Mouse (Mus musculus): ENCODE measurements around the gene Prox2. TPM values are rescaled to one million over a fixed set of nuclear protein-coding genes. Genes with fewer than 3 reads are reported as not detected.

The Prox2 gene
- 6.3 and 6.4 TPM in 2 replicates for polyA plus RNA-seq (2015; fragmentation: Nextera tagmentation; extraction: Ambion mirVana)

DNA sequence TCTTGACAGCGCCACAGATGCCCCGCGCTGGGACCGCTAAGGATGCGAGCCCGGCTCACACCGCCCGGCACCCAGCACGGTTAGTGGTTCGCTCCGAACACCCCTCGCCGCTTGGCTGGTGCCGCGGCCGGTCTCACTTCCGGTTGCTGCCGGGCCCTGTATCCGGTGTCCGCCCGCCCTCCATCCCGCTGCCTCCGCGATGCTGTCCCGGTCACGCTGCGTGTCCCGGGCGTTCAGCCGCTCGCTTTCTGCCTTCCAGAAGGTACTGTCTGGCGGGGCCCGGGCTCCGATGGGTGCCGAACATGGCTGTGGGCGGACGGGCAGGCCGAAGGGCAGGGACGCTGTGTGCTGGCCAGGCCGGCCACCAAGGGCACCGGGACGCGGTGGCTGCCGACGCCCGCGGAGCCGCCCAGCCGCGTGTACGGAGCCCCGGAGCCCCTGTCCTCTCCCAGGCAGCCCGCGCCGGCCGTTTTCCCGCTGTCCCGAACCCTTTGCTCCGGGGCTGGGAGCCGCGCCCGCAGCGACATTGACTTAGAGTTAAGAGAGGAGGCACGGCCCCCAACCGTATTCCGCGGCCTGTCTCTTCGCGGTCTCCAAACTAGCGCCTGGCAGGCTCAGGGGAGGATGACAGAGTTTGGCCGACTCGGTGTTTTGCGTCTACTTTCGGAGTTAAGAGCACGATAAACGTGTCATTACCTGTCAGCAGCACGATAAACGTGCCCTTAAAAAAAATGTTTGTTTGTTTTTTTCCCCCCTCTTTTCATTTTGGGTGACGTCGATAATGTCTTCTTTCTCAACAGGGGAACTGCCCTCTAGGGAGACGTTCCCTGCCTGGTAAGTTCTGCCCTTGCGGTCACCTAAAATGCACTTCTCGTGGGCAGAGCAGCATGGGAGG, at the start of gene Prox2, which contains the start of gene Dlst:
Gene Prox2, minus strand, starts transcription at position 62 of the 895 bp plus-strand sequence.
Gene Dlst, plus strand, starts transcription at position 136 of the 895 bp plus-strand sequence.
- ATAC-seq (ENCODE audit: low read depth) = peak; percentile 97

GRCm38 (mm10) chr12:85159592-85159991, 49.0 kb upstream of the Prox2 start:
- H3K9me3 ChIP-seq (ENCODE audit: control insufficient read depth, low read length) = no peaks in the 10 kb centered on the region
- no peak overlapping the region for H3K4me2 ChIP-seq (ENCODE audit: low read depth, low read length)
- no peak overlapping the region for H3K4me3 ChIP-seq (ENCODE audit: low read length)
- WGBS = 61% methylated on average over 5 of the region's 5 CpGs
- no peak for ATAC-seq (ENCODE audit: low read depth)
- H3K36me3 ChIP-seq (ENCODE audit: control insufficient read depth, insufficient read depth, low read length) = no peaks in the 10 kb centered on the region
- H3K9ac ChIP-seq (ENCODE audit: low read length) = no peak overlapping the region
- H3K4me1 ChIP-seq (replicated peaks; ENCODE audit: control insufficient read depth, insufficient read depth, low read length) = 0 out of 2 replicates have a peak, but pooled peaks cover 2% of the 10 kb centered on the region
- H3K27ac ChIP-seq (ENCODE audit: low read length) = no peak overlapping the region
- no peaks in the 10 kb centered on the region for H3K27me3 ChIP-seq (ENCODE audit: control insufficient read depth, insufficient read depth, low read depth, low read length)

More for the DNA sequence above, at the start of gene Prox2, which contains the start of gene Dlst:
- Histone ChIP-seq H3K27me3 (ENCODE audit: control insufficient read depth, insufficient read depth, low read depth, low read length) (no peaks in the 10 kb centered on the region), H3K4me2 (ENCODE audit: low read depth, low read length) (peak within 1 kb of the TSS; percentile 80), H3K4me1 (replicated peaks; ENCODE audit: control insufficient read depth, insufficient read depth, low read length) (peaks cover 36% of the 10 kb centered on the region), H3K36me3 (ENCODE audit: control insufficient read depth, insufficient read depth, low read length) (no peaks in the 10 kb centered on the region), H3K9me3 (ENCODE audit: control insufficient read depth, low read length) (no peaks in the 10 kb centered on the region), H3K4me3 (ENCODE audit: low read length) (peak within 1 kb of the TSS; percentile 93), H3K9ac (ENCODE audit: low read length) (peak within 1 kb of the TSS; percentile 97), H3K27ac (ENCODE audit: low read length) (peak within 1 kb of the TSS; percentile 91)
- under 1% methylated on average over 80 of the region's 83 CpGs for WGBS

GRCm38 (mm10) chr12:85158801-85159200, 48.2 kb upstream of the Prox2 start:
- H3K27ac ChIP-seq (ENCODE audit: low read length) = no peak overlapping the region
- 0 out of 2 replicates have a peak, but pooled peaks cover 2% of the 10 kb centered on the region for H3K4me1 ChIP-seq (replicated peaks; ENCODE audit: control insufficient read depth, insufficient read depth, low read length)
- ATAC-seq (ENCODE audit: low read depth) = no peak
- H3K4me3 ChIP-seq (ENCODE audit: low read length) = no peak overlapping the region
- H3K9me3 ChIP-seq (ENCODE audit: control insufficient read depth, low read length) = no peaks in the 10 kb centered on the region
- WGBS = 77% methylated on average over 8 of the region's 8 CpGs
- no peaks in the 10 kb centered on the region for H3K27me3 ChIP-seq (ENCODE audit: control insufficient read depth, insufficient read depth, low read depth, low read length)
- no peak overlapping the region for H3K4me2 ChIP-seq (ENCODE audit: low read depth, low read length)
- no peak overlapping the region for H3K9ac ChIP-seq (ENCODE audit: low read length)
- H3K36me3 ChIP-seq (ENCODE audit: control insufficient read depth, insufficient read depth, low read length) = no peaks in the 10 kb centered on the region

DNA sequence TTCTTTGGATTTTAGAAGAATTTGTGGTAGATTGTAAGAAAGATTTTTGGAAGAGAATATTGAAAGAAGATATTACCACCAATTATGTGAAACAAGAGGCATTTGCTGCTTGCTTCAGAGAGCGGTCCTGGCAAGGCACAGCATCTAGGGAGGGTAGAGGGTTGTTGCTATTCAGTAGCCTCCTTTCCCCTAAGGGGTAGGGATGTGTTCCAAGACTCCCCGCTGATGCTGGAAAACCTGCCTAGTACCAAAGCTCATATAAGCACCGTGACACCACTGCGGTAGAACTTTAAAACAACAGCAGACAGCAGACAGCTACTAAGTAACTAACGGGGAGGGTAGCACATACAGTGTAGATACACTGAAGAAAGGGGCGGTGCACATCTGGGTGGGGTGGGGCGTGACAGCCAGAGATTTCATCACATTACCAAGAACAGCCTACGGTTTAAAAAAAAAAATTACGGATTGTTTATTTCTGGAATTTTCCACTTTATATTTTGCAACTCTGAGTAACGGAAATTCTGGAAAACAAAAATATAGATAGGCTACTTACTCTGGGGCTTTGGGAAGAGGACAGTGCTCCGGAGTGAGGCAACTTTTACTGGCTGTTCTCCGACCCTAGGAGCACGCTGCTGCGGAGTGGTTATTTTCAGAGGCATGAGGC, 47.4 kb upstream of the Prox2 start:
- 80% methylated on average over 14 of the region's 14 CpGs for WGBS
- Histone ChIP-seq H3K36me3 (ENCODE audit: control insufficient read depth, insufficient read depth, low read length) (no peaks in the 10 kb centered on the region), H3K9ac (ENCODE audit: low read length) (no peak overlapping the region), H3K4me3 (ENCODE audit: low read length) (no peak overlapping the region), H3K4me1 (replicated peaks; ENCODE audit: control insufficient read depth, insufficient read depth, low read length) (0 out of 2 replicates have a peak, but pooled peaks cover 2% of the 10 kb centered on the region), H3K27ac (ENCODE audit: low read length) (no peak overlapping the region), H3K4me2 (ENCODE audit: low read depth, low read length) (no peak overlapping the region), H3K27me3 (ENCODE audit: control insufficient read depth, insufficient read depth, low read depth, low read length) (no peaks in the 10 kb centered on the region), H3K9me3 (ENCODE audit: control insufficient read depth, low read length) (no peaks in the 10 kb centered on the region)
- no peak for ATAC-seq (ENCODE audit: low read depth)

DNA sequence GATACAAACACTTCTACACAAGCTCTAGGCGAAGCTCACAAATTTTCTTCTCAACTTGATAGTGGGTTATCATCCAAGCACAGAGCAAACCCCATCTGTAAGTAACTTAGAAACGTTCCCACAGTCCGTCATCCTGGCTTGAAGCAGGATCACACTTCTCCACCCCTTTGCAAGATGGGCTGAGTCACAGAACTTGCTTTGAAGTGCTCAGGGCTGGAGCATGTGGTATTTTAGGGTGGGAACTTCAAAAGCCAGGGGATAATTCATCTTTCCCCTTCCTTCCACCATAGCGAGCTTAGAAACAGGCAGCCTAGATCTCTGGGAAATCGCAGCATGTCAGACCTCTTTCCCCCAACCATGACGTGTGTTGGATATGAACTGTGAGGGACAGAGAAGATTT, 45.8 kb upstream of the Prox2 start:
- 0 out of 2 replicates have a peak, but pooled peaks have one; percentile 41 for ATAC-seq (ENCODE audit: low read depth)
- Histone ChIP-seq H3K4me1 (replicated peaks; ENCODE audit: control insufficient read depth, insufficient read depth, low read length) (peaks cover 3% of the 10 kb centered on the region; the same call in 1 of the 2 replicates), H3K9ac (ENCODE audit: low read length) (no peak overlapping the region), H3K4me2 (ENCODE audit: low read depth, low read length) (no peak overlapping the region), H3K27me3 (ENCODE audit: control insufficient read depth, insufficient read depth, low read depth, low read length) (peaks cover 2% of the 10 kb centered on the region; the same call in 1 of the 2 replicates), H3K27ac (ENCODE audit: low read length) (no peak overlapping the region), H3K36me3 (ENCODE audit: control insufficient read depth, insufficient read depth, low read length) (no peaks in the 10 kb centered on the region), H3K9me3 (ENCODE audit: control insufficient read depth, low read length) (no peaks in the 10 kb centered on the region), H3K4me3 (ENCODE audit: low read length) (no peak overlapping the region)
- WGBS = 13% methylated on average over 6 of the region's 6 CpGs

DNA sequence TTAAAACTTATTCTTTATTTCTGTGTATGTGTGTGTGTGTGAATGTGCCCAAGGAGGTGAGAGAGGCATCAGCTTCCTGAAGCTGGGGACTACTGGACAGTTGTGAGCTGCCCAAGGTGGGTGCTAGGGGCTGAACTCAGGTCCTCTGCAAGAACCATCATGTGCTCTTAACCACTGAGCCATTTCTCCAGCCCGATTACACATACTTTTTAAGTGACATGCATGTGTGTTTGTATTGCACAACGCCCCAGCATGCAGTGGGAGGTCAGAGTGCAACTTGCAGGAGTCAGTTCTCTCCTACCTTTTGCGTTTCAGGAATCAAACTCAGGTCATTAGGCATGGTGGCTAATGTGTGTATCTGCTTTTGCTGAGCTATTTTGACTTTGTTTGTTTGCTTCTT, 42.5 kb upstream of the Prox2 start:
- Histone ChIP-seq H3K27me3 (ENCODE audit: control insufficient read depth, insufficient read depth, low read depth, low read length) (peaks cover 5% of the 10 kb centered on the region; the same call in 1 of the 2 replicates), H3K4me2 (ENCODE audit: low read depth, low read length) (no peak overlapping the region), H3K36me3 (ENCODE audit: control insufficient read depth, insufficient read depth, low read length) (no peaks in the 10 kb centered on the region), H3K9ac (ENCODE audit: low read length) (no peak overlapping the region), H3K4me3 (ENCODE audit: low read length) (no peak overlapping the region), H3K27ac (ENCODE audit: low read length) (no peak overlapping the region), H3K4me1 (replicated peaks; ENCODE audit: control insufficient read depth, insufficient read depth, low read length) (peaks cover 15% of the 10 kb centered on the region), H3K9me3 (ENCODE audit: control insufficient read depth, low read length) (no peaks in the 10 kb centered on the region)
- 54% methylated on average over 3 of the region's 3 CpGs for WGBS
- no peak for ATAC-seq (ENCODE audit: low read depth)

DNA sequence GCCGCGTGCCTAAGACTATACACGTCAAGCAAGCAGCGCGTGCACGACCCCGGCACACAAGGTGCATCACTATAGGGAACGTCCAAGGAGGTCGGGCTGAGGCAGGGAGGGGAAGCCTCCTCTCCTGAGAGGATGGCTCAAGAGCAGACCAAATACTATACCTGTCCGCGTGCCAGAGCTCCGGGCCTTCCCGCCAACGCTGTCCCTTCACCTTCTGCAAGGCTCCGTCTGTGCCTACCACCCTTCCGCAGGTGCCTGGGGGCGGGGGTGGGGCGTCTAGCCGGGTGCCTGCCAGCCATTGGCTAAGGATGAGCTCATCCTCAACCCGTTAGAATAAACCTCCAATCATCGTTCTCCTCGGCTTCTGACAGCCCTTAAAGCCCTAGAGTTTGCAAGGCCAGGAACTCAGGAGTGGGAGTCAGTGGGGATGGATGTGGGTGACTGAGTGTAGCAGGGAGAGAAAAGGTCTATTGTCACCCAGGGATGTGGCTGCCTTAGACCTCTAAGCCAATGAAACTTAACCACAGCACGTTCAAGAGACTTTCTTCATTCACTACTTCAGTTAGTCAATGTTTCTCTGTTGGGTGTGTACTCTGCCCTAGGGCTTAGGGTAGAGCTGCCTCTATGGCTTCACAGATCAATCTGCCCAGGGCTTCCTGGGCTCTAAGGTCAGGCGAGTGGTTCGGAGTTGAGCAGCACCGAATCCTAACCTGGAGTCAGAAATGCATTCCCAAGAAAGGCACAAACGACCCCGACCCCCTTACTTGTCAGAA, 40.6 kb upstream of the Prox2 start, which contains the start of gene Rps6kl1:
Gene Rps6kl1, minus strand, starts transcription at position 263 of the 773 bp plus-strand sequence.
- ATAC-seq (ENCODE audit: low read depth) = peak; percentile 73
- H3K9ac ChIP-seq (ENCODE audit: low read length) = peak within 1 kb of the TSS; percentile 2
- H3K27ac ChIP-seq (ENCODE audit: low read length) = no peak within 1 kb of the TSS
- peaks cover 5% of the 10 kb centered on the region; the same call in 1 of the 2 replicates for H3K27me3 ChIP-seq (ENCODE audit: control insufficient read depth, insufficient read depth, low read depth, low read length)
- H3K4me1 ChIP-seq (replicated peaks; ENCODE audit: control insufficient read depth, insufficient read depth, low read length) = peaks cover 23% of the 10 kb centered on the region
- H3K9me3 ChIP-seq (ENCODE audit: control insufficient read depth, low read length) = no peaks in the 10 kb centered on the region
- no peaks in the 10 kb centered on the region for H3K36me3 ChIP-seq (ENCODE audit: control insufficient read depth, insufficient read depth, low read length)
- H3K4me2 ChIP-seq (ENCODE audit: low read depth, low read length) = peak within 1 kb of the TSS; percentile 50
- H3K4me3 ChIP-seq (ENCODE audit: low read length) = peak within 1 kb of the TSS; percentile 24
- WGBS = 15% methylated on average over 27 of the region's 28 CpGs

DNA sequence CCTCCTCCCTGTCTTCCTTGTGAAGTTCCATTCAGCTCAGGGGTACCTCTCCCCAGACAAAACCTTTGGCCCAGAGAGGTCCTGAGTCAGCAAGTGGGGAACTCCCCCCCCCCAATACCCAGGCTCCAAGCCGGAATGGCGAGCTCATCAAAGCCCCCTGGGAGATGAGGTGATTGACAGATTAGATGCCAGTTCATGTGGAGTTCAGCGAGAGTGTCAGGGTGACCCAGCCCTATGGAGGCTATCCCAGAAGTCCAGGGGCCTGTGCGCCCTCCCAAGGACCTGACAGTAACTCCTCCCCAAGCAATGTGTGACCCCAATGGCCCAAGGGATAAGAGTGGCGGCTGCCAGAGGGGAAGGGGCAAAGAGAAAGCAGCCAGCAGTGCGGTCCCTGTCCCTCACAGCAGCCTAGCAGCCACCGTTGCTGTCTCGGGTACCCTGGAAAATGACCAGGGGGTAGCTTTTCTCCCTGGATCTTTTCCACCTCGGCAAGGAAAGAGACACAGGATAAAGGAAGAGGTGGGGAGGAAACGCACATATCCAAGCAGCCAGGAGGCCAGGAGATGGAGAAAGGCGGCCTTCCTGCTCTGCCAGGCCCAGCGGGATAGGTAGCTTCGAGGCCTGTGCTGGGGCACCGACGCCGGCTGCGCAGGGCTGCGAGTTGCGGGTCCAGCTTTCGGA, 39.9 kb upstream of the Prox2 start:
- Histone ChIP-seq H3K27me3 (ENCODE audit: control insufficient read depth, insufficient read depth, low read depth, low read length) (peaks cover 5% of the 10 kb centered on the region; the same call in 1 of the 2 replicates), H3K4me3 (ENCODE audit: low read length) (peak overlapping the region; percentile 24), H3K27ac (ENCODE audit: low read length) (no peak overlapping the region), H3K9ac (ENCODE audit: low read length) (peak overlapping the region; percentile 2), H3K9me3 (ENCODE audit: control insufficient read depth, low read length) (no peaks in the 10 kb centered on the region), H3K4me1 (replicated peaks; ENCODE audit: control insufficient read depth, insufficient read depth, low read length) (peaks cover 25% of the 10 kb centered on the region), H3K4me2 (ENCODE audit: low read depth, low read length) (peak overlapping the region; percentile 50), H3K36me3 (ENCODE audit: control insufficient read depth, insufficient read depth, low read length) (no peaks in the 10 kb centered on the region)
- ATAC-seq (ENCODE audit: low read depth) = no peak
- 8% methylated on average over 20 of the region's 20 CpGs for WGBS

Data from lung, embryonic 16.5 days (tissue).